Mouse (Mus musculus): ENCODE results near the gene Mlkl.

GRCm38 (mm10) chr8:111304359-111304758, 33.6 kb downstream of the Mlkl start:
- TF ChIP-seq CTCF (IDR thresholded peaks at IDR 0.05; ENCODE audit: low read depth, low read length): no peak
- TF ChIP-seq GATA1 (IDR thresholded peaks at IDR 0.05; ENCODE audit: borderline replicate concordance, low read length): no peak
